Mouse (Mus musculus) CD8-positive naive resting alpha-beta T cell, adult 2 months (primary cell): ENCODE data around the gene Svep1.

Experiments
- DNase-seq, 2 experiments: peaks; one replicate each; pipeline ENCODE4 v3.0.0; 2022; ENCODE audit warnings: low read depth in 2 of 2, low spot score in 2 of 2

Gene Svep1

GRCm38 (mm10) chr4:58085340-58085739 lies 121.3 kb downstream of the Svep1 start:
- no peak for DNase-seq

- no peak for DNase-seq
These were observed 122.5 kb downstream of the Svep1 start for GRCm38 (mm10) chr4:58084155-58084554.

- DNase-seq: peak; percentile 46 to 63
These were observed 124.1 kb downstream of the Svep1 start for GRCm38 (mm10) chr4:58082588-58082987.

DNA sequence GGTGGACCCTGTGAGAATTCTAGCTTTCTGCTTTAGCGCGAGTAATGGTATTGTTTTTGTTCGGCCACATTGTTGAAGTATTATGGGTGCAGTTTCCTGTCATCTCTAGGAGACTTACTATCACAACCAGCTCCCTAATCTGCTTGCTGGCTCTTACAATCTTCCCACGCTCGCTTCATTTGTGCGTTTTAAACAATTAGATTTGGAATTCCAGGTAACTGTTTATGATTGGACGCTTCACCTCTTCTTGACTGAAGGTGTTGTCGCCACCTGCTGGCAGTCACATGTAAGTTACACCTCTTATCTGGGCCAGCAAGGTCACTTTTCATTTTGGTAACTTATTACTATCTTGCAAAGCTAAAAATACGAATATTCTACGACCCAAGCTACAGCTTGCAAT lies 127.0 kb downstream of the Svep1 start:
- peak in 1 of 2 experiments; percentile 8 for DNase-seq

DNA sequence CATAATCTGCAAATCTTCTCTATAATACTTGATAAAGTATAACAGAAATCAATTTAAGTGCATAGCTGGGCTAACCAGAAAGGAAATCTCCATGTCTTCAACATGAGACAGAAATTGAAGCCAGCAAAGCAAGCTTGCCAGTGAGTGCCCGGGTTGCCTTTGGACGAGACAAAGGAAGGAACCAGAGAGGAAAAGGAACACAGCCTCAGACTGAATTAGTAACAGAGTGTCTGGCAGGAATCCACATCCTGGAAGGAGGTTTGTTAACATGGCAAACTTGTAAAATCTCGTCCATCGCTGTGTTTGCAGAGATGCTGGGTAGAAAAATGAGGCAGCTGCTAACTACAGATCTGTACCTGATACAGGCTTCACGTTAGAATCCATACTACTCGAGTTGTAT lies 128.7 kb downstream of the Svep1 start:
- no peak for DNase-seq

- no peak for DNase-seq
These were observed 129.1 kb downstream of the Svep1 start for GRCm38 (mm10) chr4:58077536-58077935.

GRCm38 (mm10) chr4:58072888-58073287 lies 133.8 kb downstream of the Svep1 start:
- DNase-seq: no peak

GRCm38 (mm10) chr4:58068886-58069285 lies 137.8 kb downstream of the Svep1 start:
- no peak for DNase-seq

DNA sequence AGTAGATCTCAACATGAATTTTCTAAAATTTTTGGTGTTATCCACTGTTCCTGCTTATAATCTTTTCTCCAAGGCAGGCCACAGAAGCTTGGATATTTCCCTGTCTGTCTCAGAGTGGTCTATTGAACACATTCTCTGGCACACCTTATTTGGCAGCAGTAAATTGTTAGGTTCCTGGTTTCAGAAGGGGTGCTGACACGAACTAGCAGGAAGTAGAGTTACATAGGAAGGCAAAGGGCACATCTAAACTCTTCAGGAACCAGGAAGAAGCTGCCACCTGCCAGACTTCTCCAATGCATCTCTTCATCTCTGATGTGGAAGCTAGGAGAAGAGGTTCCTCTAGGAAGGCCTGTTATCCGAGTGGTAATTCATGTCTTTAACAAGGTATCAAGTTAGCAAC lies 141.9 kb downstream of the Svep1 start:
- no peak for DNase-seq

DNA sequence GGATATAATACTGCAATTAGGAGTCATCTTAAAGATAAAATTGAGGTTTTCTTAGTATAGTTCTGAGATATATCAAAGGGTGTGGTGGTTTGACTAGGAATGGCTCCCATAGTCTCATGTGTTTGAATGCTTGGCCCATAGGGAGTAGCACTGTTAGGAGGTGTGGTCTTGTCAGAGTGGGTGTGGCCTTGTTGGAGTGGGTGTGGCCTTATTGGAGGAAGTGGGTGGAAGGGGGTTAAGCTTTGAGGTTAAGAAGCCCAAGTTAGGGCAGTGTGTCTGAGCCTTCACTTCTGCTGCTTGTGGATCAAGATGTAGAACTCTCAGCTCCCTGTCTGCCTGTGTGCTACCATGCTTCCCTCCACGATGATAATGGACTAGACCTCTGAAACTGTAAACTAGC lies 143.7 kb downstream of the Svep1 start:
- DNase-seq: no peak

DNA sequence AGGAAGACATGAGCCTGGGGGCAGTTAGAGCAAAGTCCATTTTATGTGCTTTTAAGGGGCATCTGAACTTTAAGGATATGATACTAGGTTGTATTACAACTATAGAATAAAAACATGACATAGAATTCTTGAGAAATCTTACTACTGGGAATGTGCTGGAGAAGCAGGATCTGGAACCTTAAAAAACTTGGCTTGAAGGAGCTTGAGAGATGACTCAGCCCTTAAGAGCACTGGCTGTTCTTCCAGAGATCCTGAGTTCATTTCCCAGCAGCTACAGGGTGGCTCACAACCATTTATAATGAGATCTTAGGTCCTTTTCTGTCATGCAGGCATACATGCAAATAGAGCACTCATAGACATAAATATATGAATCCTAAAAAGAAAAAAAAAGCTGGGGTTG lies 151.0 kb downstream of the Svep1 start:
- DNase-seq: no peak

DNA sequence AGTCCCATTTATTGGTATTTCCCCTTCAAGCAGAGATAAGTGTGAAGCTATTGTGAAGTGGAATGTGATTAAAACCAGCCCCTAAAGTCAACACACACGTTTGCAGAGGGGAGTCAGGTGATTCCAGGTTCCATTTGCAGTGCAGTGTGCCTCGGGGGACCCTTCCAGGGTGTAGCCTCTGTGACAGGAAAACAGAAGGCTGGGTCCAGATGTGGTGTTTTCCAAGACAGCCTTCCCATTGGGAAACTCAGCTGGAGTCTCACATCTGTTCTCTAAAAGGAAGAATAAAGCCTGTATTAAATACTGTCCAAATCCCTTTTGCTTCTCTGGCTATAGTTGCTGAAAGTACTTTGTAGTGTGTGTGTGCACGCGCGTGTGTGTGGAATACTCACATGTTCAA lies 152.2 kb downstream of the Svep1 start:
- no peak for DNase-seq

GRCm38 (mm10) chr4:58050746-58051145 lies 155.9 kb downstream of the Svep1 start:
- no peak for DNase-seq

- no peak for DNase-seq
These were observed 156.4 kb downstream of the Svep1 start for GRCm38 (mm10) chr4:58050276-58050675.

DNA sequence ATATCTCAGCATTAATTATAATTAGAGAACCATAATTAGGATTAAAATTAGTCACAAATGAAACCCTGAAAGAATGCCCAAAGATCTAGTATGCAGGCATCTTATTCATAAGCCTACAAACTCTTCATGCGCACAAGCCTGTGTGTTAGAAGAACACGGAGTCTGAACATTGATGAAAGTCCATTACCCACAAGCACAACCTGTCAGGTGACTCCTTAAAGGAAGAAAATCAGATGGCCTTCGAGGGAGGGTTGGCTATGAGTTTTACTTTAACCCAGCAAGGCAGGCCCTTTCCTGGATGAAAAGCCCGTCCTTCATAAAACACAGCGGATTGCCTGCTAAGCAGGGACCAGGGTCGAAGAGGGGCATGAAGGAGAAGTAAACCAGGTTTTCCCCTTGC lies 161.8 kb downstream of the Svep1 start:
- no peak for DNase-seq

DNA sequence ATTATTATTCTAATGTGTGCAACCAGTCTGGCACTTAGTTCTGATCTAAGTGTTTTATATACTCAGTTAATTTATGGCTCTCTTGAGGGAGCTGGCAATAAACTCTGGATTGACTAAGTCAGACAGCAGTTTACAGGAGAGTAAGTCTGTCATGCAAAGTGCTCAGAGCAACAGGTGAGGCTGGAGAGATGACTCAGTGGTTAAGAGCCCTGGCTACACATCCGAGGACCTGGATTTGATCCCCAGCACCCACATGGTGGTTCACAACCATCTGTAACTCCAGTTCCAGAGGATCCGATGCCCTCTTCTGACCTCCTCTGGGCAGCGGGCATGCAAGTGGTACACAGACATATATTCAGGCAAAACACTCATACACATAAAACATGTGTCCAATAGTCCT lies 162.3 kb downstream of the Svep1 start:
- no peak for DNase-seq

- no peak for DNase-seq
These were observed 166.6 kb downstream of the Svep1 start for GRCm38 (mm10) chr4:58040093-58040492.

DNA sequence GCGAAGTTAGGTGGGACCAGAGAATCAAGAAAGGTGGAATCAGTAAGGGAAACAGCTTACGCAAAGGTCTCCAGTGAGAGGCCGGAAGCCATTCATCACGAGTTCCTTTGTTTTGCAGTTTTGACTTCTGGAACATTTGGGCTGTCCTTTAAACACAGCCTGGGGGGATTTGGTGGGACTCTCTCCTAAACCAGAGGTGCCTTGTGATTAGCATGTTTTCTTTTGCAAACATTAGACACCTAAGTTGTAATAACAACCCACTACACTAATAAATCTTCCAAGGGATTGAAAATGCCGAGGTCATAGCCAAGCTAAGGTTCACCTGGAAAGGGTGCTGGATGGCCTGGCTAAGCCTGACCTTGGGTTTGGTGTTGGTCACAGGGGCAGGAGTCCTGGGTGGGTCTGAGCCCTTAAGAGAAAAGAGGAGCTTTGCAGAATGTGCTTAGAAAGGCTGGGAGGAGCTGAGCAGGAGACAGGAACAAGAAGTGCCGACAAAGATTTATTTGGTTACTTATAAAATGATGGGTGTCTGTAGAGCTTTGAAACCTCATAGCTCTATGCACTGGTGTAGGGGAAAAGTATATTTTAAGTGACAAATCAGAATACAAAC lies 169.5 kb downstream of the Svep1 start:
- DNase-seq: no peak

DNA sequence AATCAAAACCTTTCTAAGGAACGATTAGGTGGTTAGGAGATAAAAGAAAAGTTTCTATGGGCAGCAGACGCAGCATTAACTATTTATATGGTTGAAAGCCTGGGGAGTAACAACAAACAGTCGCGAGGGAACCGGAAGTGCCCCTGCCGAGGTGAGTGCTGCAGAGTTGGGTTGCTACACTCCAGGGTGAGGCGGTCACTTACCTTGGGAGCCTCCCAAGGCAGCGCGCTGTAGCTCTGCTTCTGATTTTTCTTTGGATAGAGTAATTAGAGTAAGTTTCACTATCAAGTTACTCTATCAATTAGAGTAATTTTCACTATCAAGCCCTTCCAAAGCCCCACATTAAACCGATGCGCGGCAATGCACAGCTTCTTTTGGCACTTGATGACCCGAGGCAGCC lies 172.0 kb downstream of the Svep1 start:
- no peak for DNase-seq

- no peak for DNase-seq
These were observed 173.9 kb downstream of the Svep1 start for GRCm38 (mm10) chr4:58032714-58033113.

GRCm38 (mm10) chr4:58009024-58009423 lies 197.6 kb downstream of the Svep1 start, which contains the start of gene Txndc8:
Gene Txndc8 (minus strand): TSS chr4:58009124.
- no peak for DNase-seq

DNA sequence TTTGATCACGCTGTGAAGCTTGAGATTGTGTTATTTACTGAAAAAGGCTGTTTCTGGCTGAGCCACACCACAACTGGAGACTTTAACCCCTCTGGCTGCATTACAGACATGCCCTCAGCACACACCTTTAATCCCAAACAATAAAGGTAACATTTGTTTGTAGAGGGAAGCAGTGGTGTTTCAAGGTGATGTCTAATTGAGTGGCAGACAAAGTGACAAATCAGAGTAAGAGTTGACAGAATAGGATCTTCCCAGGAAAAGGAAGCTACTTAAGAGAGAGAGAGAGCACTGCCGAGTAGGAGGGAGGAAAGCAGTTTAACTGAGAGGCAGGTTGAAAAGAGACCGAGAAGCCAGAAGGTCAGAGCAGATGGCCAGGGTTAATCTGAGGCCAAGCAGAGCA lies 203.2 kb downstream of the Svep1 start:
- DNase-seq: no peak
